Mouse (Mus musculus) c-Kit-negative CD71-positive TER-119-positive erythroid progenitor cells, embryonic 14.5 days (primary cell): Measurements from ENCODE around the gene Csnk2b.

Experiments used
- DNase-seq: peaks from one replicate; pipeline ENCODE4 v3.0.0-alpha.2; 2013; ENCODE audit warnings: low read depth, low spot score

Gene Csnk2b

GRCm38 (mm10) chr17:35121143-35121799 is 582 bp downstream of the Csnk2b start, which contains the start of gene Gpank1:
Gpank1 (plus strand) TSS chr17:35121455.
- DNase-seq: peak; percentile 91

DNA sequence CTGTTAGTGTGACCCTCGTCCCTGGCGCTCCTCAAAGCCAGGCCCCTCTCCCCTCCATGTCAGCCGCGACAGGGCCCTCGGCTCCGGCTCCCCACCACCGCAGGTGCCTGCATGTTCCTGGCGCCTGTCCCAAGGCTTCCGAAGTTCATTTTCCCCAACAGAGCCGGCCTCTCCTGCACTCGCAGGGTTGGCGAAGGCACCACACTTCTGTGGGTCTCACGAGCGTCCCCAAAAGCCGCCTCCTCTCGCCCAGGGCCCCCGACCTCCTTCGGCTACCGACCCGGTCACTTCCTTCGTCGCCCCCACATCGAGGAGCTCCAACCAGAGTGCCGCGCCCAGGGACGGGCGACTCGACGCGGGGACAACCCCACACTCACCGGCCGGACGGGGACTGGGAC is 1.1 kb downstream of the Csnk2b start:
- DNase-seq: no peak

DNA sequence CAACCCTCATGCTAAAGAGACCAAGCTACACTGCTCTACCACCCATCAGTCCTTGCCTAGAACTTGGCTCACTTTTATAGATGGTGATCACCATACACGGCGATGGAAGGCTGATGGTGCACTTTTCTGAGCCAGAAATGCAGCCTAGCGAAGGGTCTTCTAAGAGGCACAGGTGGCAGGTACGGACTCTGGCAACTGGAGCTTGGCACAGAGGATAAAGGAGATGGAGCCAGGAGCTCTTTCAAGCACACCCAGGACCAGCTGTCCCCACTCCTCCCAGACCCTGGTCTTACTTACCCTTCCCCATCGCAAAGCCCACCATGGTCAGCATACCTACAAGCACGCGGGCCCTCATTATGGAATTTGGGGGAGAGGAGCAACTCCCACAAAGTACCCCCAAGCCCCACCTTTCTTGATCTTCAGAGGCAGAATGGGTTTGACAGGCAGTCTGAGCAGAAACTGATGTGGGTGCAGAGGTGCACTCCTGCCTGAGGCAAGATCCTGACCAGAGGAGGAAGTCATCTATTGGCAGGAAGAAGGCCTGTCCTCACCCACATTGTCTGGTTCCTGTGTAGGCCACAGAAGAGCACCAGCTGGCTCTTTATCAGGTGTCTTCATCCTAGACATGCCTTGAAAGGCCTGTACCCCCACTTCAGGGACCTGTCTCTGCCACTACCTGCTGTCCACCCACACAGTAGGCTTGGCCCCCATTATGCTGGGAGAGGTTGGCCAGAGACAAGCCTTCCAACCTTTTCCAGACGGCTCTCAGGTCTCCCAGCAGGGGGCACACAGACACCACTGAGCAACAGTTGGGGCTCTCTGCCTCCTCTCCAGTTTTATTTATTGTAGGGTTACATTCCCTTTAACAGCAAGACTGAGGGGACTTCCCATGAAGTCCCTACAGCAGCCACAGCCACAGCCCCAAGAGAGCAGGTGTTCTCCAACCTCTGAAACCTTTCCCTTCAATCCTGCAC is 6.5 kb downstream of the Csnk2b start, which contains the start of gene Ly6g5b:
Gene Ly6g5b, minus strand, starts transcription at position 383 of the 974 bp plus-strand sequence.
- DNase-seq: no peak

GRCm38 (mm10) chr17:35111774-35112173 is 10.1 kb downstream of the Csnk2b start:
- DNase-seq: no peak

DNA sequence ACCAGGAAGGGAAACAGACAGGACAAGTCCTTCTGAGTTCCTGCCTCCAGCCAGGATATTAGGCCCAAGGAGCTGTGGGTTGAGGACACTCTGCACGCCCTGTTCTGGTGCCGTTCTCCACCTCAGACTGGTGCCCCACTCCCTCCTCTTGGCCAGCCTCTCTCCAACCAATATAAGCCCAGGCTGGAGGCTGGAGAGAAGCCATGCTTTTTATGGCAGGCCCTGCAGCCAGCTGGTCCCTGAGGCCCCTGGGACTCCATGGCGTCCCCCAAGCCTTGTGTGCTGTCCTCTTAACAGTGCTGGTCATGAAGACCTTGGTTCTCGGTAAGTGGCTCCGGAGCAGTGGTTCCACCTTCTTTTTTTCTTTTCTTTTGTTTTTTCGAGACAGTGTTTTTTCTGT is 13.8 kb downstream of the Csnk2b start, which contains the start of gene Ly6g5c:
Gene Ly6g5c, plus strand, starts transcription at position 183 of the 400 bp plus-strand sequence.
- no peak for DNase-seq

DNA sequence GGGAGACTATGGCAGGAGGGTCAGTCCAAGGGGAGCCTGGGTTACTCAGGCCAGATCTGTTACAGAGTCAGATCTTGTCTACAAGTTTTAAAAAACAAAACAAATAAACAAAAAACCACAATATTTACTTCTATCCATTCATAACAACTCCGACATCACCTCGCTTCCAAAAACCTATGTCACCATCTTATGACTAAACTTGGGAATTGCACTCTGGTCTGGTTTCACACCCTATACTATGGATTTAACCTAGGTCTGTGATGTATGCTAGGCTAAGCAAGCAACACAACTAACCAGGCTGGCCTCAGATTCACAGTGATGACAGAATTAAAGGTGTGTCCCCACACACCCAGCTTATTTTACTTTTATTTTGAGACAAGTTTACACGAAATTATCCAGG is 15.3 kb downstream of the Csnk2b start:
- DNase-seq: no peak

DNA sequence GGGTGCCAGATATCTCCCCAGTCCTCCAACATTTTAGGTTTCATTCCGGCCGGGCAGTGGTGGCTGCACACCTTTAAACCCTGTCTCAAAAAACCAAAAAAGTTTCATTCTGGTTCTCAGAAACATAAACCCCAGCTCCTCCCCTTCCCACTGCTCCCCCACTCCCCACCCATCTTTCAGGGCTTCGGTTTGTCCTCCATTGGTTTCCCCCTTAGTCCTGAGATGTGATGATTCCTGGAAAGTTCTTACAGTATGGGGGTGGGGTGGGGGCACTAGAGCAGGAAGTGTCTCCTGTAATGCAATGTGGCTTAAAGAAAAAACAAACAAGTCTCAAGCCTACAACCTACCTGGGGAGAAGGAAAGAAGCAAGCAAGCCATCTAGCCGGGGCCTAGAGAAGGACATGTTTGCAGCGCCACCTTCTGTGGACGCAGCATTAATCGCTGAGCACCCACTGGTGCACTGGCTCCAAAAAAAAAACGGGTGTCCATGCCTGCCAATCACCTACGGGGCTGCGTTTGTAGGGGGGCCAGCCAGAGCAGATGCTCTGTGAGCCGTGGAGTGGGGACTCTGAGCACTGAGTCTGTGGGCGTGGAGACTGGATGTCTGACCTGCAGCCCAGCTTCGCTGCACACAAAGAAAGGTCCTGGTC is 16.0 kb downstream of the Csnk2b start:
- no peak for DNase-seq

- no peak for DNase-seq
Measured at GRCm38 (mm10) chr17:35104754-35105153, 17.1 kb downstream of the Csnk2b start.

GRCm38 (mm10) chr17:35104079-35104478 is 17.8 kb downstream of the Csnk2b start:
- no peak for DNase-seq

- DNase-seq: no peak
Measured at GRCm38 (mm10) chr17:35103221-35103690, 18.6 kb downstream of the Csnk2b start.

DNA sequence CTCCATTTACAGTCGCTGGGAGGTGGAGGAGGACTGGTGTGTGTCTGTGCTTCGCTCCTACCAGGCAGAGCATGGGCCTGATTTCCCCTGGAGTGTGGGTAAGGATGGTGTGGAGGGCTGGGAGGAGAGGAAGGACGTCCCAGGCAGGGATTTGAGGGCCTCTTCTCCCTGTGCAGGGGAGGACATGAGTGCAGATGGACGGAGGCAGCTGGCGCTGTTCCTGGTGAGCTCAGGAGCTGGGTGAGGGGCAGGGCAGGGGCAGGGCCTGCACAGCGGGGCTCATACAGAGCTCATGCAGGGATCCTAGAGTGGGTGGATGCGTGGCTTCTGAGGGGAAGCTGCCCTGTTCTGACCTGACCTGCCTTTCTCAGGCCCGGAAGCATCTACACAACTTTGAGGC is 19.6 kb downstream of the Csnk2b start:
- DNase-seq: no peak

- no peak for DNase-seq
Measured at GRCm38 (mm10) chr17:35101161-35101560, 20.7 kb downstream of the Csnk2b start.

GRCm38 (mm10) chr17:35100196-35100765 is 21.6 kb downstream of the Csnk2b start:
- DNase-seq: no peak

- no peak for DNase-seq
Measured at GRCm38 (mm10) chr17:35097164-35097655, 24.6 kb downstream of the Csnk2b start.

DNA sequence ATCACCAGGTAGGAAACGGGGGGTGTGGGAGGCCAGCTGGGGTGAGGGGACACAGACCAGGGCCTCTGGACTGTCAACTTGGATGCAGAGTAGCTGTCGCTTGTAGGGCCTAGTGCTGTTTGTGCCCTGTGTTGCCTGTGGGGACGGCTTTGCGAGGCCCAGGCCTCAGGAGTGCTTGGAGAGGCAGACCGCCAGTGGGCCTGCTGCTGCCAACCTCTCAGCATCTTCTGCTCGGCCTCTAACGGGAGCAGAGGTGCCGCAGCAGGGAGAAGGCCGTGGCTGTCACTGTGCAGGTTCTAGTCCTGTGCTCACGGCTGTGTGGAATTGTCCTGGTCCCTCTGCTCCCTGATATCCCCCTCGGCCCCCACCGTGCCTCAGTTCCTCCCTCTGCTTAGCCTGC is 25.3 kb downstream of the Csnk2b start:
- DNase-seq: no peak

- DNase-seq: no peak
Measured at GRCm38 (mm10) chr17:35094475-35095365, 27.1 kb downstream of the Csnk2b start.

- DNase-seq: no peak
Measured at GRCm38 (mm10) chr17:35092403-35093198, 29.3 kb downstream of the Csnk2b start.

DNA sequence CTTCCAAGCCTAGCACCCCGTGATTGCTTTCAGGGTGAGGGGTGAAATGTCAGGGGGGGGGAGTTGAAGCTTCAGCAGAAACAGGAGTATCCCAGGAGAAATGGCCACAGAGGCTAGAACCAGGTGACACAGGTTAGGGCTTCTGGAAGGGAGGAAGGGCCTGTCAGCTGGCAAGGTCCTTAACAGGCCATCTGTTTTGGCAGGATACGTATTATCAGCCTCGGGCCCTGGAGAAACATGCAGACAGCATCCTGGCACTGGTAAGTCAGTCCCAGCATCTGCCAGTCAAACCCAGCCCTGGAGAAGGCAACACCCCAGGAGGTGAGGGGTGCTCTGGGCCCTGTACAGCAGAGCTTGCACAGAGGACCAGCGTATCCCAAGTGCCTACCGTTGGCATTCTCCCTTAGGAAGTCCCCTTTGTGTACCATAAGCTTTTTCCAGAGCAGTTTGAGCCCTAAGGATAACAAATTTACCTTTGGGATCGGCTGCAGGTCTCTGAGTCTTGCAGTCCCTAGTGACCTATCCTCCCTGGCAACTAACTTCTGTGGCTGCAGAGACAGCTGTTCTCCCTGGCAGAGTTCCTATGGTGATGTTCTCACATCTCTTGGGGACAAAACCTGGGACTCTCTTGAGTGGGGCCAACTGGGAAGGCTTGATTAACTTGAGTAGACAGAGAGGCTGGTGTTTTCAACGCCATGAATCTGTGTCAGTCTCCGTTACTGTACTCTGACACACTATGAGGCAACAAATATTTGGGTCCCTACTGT is 31.5 kb downstream of the Csnk2b start:
- peak; percentile 44 for DNase-seq
